Comparison of ENCODE assay signal across 15 mouse cellular contexts in the genomic region with DNA sequence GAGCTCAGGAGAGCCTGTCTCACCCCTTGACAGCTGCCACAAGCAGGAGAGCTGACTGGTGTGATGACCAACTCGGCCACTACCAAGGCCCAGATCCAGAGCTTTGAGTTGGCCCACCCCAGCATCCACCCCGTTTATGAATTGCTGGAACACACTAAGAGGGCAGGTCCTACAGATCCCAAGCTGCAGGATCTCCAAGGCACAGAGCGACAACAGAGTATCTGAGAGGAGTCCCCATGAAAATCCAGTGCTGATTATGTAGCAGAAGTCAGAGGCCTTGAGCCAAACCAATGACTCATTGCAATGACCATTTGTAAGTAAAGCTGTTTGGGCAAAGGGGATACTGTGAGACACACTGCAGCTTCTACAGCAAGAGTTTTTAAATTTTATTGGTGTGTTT. TPM values are rescaled to one million over a fixed set of nuclear protein-coding genes. Genes with fewer than 3 reads are reported as not detected.
A peak's percentile ranks its signal among the peaks of the same experiment; 100 is the strongest.
DNase-seq lines count a peak whose midpoint lies in the region; ATAC-seq and TF ChIP-seq lines count a peak whose summit lies in the region.
"Had no signal": no experiment of that assay in that cellular context is flagged by ENCODE, and none has a peak within 500 bp of the region (broad histone marks: within the 10 kb centered on the region; RNA-seq: fewer than 3 reads in every experiment).

No protein-coding gene starts in this region.

- no peak overlapping the region for H3K27ac ChIP-seq in stomach, postnatal 0 days (replicated peaks)
- H3K27ac ChIP-seq in liver, embryonic 11.5 days (ENCODE audit: low read depth, low read length): no peak overlapping the region
- H3K27ac ChIP-seq: limb, embryonic 15.5 days had no signal

- no peak for ATAC-seq in stomach, postnatal 0 days (ENCODE audit: low FRiP score, low TSS enrichment)
- no peak for ATAC-seq in liver, embryonic 11.5 days (replicated peaks; ENCODE audit: low FRiP score)
- ATAC-seq: inflammation-experienced regulatory T-cells, adult 6 months had no signal

- no peaks in the 10 kb centered on the region for H3K36me3 ChIP-seq in stomach, postnatal 0 days (ENCODE audit: control insufficient read depth, insufficient read depth, low read length)
- peaks cover 2% of the 10 kb centered on the region; the same call in 1 of the 2 replicates for H3K36me3 ChIP-seq in liver, embryonic 11.5 days (ENCODE audit: control insufficient read depth, insufficient read depth, low read length)
- H3K36me3 ChIP-seq: limb, embryonic 15.5 days had no signal

- WGBS in stomach, postnatal 0 days: 76% methylated on average over 3 of the region's 3 CpGs
- WGBS in liver, embryonic 11.5 days: 88% methylated on average over 3 of the region's 3 CpGs

- no peak overlapping the region for H3K4me2 ChIP-seq in stomach, postnatal 0 days (replicated peaks; ENCODE audit: low read depth)
- H3K4me2 ChIP-seq in liver, embryonic 11.5 days: no peak overlapping the region
- H3K4me2 ChIP-seq: limb, embryonic 15.5 days had no signal

- no peak overlapping the region for H3K4me3 ChIP-seq in stomach, postnatal 0 days (ENCODE audit: low read depth, low read length)
- no peak overlapping the region for H3K4me3 ChIP-seq in liver, embryonic 11.5 days (ENCODE audit: low read depth, low read length)
- H3K4me3 ChIP-seq: limb, embryonic 15.5 days had no signal

- DNase-seq in gastrocnemius, postnatal 25 days: peak; percentile 5
- no peak for DNase-seq in gastrocnemius, adult 8-10 months (ENCODE audit: low spot score in 2 of 2)
- DNase-seq in 3134 (ENCODE audit: extremely low read depth, insufficient read length, low spot score) (peak; percentile 25), 416B (ENCODE audit: low read depth) (peak; percentile 45)
- DNase-seq in cerebellum, postnatal 25 days: peak; percentile 54 to 59
- DNase-seq in stomach, postnatal 0 days (ENCODE audit: low spot score): no peak
- DNase-seq in left cerebral cortex, adult 8-10 months (ENCODE audit: low spot score in 2 of 2): no peak
- no peak for DNase-seq in liver, embryonic 11.5 days (ENCODE audit: low spot score)
- DNase-seq: kidney, postnatal 10 days; layer of hippocampus, postnatal 36 days; lung, postnatal 14 days; midbrain, embryonic 14.5 days; retina, postnatal 1 day had no signal

- H3K27me3 ChIP-seq in stomach, postnatal 0 days (ENCODE audit: control insufficient read depth, insufficient read depth, low read length): no peaks in the 10 kb centered on the region
- H3K27me3 ChIP-seq in liver, embryonic 11.5 days (replicated peaks; ENCODE audit: control insufficient read depth, insufficient read depth, low read length): no peaks in the 10 kb centered on the region
- H3K27me3 ChIP-seq: limb, embryonic 15.5 days had no signal

- no peak overlapping the region for H3K9ac ChIP-seq in stomach, postnatal 0 days (ENCODE audit: low read length)
- no peak overlapping the region for H3K9ac ChIP-seq in liver, embryonic 11.5 days (ENCODE audit: low read depth, low read length)
- H3K9ac ChIP-seq: limb, embryonic 15.5 days had no signal

- TF ChIP-seq EP300 in stomach, postnatal 0 days (optimal IDR thresholded peaks at IDR 0.05): no peak

- no peaks in the 10 kb centered on the region for H3K9me3 ChIP-seq in stomach, postnatal 0 days (ENCODE audit: control insufficient read depth, low read length)
- H3K9me3 ChIP-seq in liver, embryonic 11.5 days (ENCODE audit: control insufficient read depth, low read length): no peaks in the 10 kb centered on the region
- H3K9me3 ChIP-seq: limb, embryonic 15.5 days had no signal

- no peaks in the 10 kb centered on the region for H3K4me1 ChIP-seq in stomach, postnatal 0 days (replicated peaks; ENCODE audit: control insufficient read depth, insufficient read depth)
- H3K4me1 ChIP-seq in liver, embryonic 11.5 days (replicated peaks; ENCODE audit: control insufficient read depth, insufficient read depth, low read length): peaks cover 13% of the 10 kb centered on the region

- no peak for TF ChIP-seq CTCF in stomach, postnatal 0 days (IDR thresholded peaks at IDR 0.05; ENCODE audit: low read depth)

RNA-seq across cellular contexts. Expression of gene Map2k4, which starts 44.2 kb away (rescaled TPM):
- 10 to 100 TPM; 57.7 to 60.7 TPM for total RNA-seq in gastrocnemius, postnatal 25 days (2021)
- 10 to 100 TPM; 68.4 to 76.4 (median 71.3) TPM for total RNA-seq in gastrocnemius, adult 8-10 months (2022)
- polyA plus RNA-seq in stomach, postnatal 0 days (2015; fragmentation: Nextera tagmentation; extraction: Ambion mirVana): 44.9 and 47.1 TPM in 2 replicates
- total RNA-seq in left cerebral cortex, adult 8-10 months (2022): 100 to 1,000 TPM; 173 to 191 (median 185) TPM
- 63.7 and 69.9 TPM in 2 replicates for polyA plus RNA-seq in liver, embryonic 11.5 days (2014; fragmentation: Nextera tagmentation; extraction: Ambion mirVana)

Comparison
In these comparisons a context has a peak if more than half of its experiments do, and no peak if none do; other contexts are left out.
1. DNase-seq: peak in gastrocnemius, postnatal 25 days (single experiment), 3134 (single experiment), 416B (single experiment) and cerebellum, postnatal 25 days (2 of 2); none in gastrocnemius, adult 8-10 months (0 of 2), stomach, postnatal 0 days (single experiment), left cerebral cortex, adult 8-10 months (0 of 2) and liver, embryonic 11.5 days (single experiment).